Mouse (Mus musculus) layer of hippocampus, postnatal 14 days (tissue): ENCODE measurements around the gene Zfp64. TPM values are rescaled to one million over a fixed set of nuclear protein-coding genes. Genes with fewer than 3 reads are reported as not detected.

Source experiments
- DNase-seq, 2 experiments: peaks; one replicate each; pipeline ENCODE4 v3.0.0; 2021 to 2022; ENCODE audit warnings: low spot score in 2 of 2, mixed read lengths in 1 of 2
- total RNA-seq, 2 experiments: library from RNA; stranded (reverse); gene quantifications; 2 replicates each; pipeline ENCODE4 v1.2.3; 2021

Zfp64 gene
- total RNA-seq, 2 experiments from 2014 or later: 16.6 to 18.2 TPM

DNA sequence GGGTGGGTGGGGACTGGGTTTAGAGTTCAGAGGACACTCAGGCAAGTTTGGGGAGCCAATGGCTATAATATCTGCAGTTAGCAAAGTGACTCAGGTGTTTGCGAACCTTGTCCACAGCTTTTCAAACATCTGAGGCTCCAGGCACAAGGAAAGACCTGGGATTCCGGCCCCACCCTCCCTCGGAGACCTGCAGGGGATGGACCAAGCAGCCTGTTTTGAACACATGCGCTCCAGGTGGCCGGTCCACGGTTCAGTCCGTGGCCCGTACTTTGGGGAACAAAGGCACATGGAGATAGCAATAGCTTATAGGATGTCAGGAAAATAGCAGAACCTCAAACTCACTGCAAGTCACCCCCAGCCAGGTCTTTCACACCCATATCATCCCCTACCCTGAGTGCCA lies 1.0 kb downstream of the Zfp64 start:
- no peak for DNase-seq

DNA sequence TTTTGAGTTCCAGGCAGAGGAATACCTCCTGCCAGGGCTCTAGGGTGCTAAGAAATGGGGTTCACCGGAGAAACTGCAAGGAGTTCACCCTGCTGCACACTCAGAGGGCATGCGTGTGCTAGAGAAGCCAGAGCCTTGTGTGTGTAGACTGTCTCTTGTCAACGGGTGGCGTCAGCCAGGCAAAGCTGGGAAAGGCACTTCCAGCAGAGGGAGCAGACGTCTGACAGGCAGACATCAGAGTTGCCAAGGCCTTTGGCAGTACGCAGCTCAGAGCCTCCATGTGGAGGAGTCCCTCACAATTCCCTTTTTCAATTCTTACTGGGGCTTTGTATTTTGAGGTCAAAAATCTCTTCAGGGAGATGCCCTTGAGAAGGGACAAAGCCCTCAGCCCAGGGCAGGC lies 6.9 kb downstream of the Zfp64 start:
- peak in 1 of 2 experiments; percentile 49 for DNase-seq

DNA sequence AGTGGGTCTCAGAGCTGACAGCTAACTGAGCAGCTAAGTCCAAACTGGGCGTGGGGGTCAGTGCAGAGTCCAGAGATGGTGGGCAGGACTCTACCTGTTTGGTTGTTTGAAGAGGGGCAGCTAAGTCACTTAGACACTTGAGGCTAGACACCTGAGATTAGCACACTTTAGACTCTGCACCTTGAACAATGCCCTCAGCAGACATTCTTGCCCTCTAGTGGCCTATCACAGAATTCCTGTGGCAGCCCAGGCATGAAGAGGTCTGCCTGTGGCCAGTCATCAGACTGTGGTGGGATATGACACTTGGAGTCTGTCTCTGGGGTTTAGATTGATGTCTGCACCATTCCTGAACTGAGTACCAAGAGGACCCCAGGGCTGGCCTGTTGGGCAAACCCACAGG lies 7.7 kb downstream of the Zfp64 start:
- DNase-seq: no peak

DNA sequence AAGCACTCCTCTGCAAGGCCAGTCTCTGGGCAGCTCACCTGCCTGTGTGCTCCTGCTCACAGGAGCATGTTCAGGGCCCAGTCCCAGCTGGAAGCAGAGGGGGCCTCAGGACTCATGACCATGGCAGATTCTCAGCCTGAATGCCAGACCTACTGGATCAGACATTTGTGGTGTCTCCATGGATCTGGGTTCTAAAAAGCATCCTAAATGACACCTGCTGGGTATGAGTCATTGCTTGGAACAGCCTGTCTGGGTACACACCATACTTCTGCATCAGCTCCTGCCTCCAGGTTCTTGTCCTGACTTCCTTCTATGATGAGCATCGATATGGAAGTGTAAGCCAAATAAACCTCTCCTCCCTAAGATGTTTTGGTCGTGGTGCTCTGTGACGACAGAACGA lies 11.4 kb downstream of the Zfp64 start:
- no peak for DNase-seq

DNA sequence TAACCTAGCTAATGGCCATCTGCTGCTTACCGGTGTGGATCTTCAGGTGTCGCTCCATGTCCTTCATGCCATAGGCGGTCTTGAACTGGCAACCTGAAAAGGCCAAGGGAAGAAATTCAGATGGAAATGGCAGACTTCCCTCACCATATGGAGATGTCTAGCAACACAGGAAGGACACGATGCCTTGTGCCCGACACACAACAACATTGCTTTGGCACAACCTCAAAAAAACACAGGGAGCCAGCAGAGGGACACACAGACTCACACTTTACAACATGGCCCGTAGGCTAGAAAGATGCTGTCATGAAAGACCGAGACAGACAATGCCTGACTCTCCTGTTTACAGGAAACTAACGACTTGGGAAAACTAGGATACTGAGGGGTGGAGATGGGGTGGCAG lies 15.4 kb downstream of the Zfp64 start:
- DNase-seq: no peak

DNA sequence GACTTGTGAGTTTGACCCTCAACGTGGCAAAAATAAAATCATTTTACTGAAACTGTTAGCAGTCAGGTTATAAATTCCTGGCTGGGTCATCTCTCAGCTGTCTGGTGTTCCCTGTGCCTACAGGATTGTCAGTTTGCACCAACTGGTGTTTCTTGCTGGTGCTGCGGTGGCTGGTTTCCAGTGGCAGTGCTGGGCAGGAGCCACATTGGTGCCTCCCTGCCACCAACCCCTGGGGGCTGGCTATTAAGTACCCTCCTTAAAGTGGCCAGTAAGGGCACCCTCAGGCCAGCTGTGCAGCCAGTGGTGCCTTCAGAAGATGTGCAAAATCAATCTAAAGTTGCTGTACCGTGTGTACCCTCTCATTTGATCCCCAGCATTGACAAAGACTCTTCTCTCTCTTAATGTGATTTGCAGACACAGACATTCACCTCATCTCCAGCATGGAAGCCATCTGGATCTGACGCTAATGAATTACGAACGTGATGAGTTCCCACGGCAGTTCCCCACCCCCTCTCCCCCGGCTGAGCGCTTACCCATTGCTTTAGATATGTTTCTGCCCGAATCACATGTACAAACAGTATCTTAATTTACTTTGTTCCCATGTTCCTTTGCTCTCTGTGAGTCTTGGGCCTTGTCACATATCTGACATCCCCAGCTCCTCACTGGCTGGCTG lies 16.0 kb downstream of the Zfp64 start:
- DNase-seq: peak in 1 of 2 experiments; percentile 28

DNA sequence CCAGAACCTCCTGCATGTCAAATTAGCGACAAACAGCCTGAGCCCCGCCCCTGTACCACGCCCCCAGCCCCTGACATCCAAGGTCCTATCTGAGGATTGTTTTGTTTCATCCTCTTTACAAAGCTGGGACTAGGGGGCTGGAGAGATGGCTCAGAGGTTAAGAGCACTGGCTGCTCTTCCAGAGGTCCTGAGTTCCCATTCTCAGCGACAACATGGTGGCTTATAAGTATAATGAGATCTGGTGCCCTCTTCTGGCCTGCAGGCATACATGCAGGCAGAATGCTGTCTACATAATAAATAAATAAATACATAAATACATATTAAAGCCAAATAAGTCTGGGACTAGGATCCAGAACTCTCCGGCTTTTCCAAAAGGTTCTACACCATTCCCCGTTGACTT lies 18.5 kb downstream of the Zfp64 start:
- DNase-seq: no peak

DNA sequence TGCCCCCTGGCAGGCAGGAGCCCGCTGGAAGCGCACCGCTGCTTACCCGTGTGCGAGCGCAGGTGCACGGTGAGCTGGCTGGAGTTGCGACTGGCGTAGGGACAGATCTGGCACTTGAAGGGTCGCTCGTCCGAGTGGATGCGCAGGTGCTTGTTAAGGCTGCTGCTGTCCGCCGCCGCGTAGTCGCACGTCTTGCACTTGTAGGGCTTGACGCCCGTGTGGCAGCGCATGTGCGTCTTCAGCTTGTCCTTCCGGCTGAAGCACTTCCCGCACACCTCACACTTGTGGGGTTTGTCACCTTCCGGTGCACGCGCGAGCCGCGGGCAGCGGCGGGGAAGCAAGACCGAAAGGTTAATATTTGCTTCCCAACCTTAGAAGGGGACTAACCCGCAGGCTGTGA lies 20.2 kb downstream of the Zfp64 start:
- no peak for DNase-seq

DNA sequence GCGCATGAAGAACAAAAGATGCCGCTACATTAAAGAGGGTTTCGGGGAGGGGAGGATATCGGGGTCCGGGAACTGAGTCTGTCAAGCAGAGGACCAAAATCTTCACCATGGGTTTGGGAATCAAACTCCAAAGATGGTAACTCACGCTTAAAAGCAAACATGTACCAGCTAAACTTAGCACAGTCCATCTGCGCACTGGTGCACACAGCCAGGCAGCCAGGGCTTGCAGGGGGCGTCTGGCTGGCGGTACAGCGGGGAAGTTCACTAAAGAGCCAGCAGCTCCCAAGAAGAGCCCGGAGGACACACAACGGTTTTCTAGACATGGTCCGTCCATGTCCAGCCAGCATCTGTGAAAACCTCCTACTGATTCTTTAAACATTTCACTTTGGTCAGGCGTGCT lies 23.7 kb downstream of the Zfp64 start:
- no peak for DNase-seq

DNA sequence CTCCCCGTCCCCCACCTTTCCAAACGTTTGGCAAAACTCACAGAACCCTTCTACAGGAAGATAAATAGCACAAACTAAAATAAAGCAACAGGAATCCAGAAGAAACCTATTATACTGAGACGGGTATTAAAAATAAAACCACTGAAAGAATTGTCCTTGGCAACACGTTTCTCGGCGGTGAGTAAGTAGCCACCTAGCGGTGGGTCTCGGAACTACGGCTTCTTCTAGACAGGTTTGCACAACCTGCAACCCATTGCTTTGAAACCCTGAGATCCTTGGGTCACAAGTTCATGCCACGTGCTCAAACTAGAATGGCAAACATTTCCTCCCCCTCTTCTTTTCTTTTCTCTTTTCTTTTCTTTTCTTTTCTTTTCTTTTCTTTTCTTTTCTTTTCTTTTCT lies 25.7 kb downstream of the Zfp64 start:
- DNase-seq: peak; percentile 35 to 60

DNA sequence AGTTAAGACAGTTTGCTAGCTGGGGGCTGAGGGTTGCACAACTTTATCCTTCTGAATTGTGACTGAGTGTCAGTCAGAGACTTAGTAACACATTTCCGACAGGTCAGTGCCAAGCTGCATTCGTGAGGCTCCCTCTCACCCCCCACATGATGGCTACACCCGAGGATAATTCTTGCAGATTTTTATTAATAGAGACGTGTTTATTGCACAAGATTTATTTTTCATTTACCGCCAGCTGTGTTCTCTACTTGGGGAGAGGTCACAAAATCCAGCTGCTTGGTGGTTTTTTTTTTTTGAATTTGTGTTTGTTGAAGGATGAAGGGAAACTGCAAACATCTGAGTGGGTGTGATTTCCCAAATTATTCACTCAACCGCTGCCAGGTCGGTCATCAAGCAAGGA lies 28.0 kb downstream of the Zfp64 start:
- no peak for DNase-seq

DNA sequence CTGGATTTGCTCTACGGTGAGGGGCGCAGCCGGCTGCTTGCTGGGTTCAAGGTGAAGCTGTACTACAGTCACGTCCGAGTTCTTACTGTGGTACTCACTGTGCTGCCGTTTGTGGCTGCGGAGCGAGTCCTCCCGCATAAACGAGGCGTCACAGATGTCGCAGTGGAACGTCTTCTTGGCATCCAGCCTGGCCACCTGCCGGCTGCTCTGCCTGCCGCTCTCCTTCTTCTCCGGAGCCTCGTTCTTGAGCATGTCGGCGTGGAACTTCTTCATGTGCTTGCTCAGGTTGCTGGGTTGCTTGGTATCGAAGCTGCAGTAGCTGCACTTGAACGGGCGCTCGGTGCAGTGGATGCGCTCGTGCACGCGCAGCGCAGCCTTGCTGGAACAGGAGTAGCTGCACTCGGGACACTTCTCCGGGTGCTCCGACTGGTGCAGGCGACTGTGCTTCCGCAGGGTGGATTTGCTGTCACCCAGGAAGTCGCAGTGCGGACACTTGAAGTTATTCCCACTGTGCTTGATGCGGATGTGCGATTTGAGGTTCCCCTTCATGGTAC lies 29.1 kb downstream of the Zfp64 start:
- peak; percentile 48 to 60 for DNase-seq

DNA sequence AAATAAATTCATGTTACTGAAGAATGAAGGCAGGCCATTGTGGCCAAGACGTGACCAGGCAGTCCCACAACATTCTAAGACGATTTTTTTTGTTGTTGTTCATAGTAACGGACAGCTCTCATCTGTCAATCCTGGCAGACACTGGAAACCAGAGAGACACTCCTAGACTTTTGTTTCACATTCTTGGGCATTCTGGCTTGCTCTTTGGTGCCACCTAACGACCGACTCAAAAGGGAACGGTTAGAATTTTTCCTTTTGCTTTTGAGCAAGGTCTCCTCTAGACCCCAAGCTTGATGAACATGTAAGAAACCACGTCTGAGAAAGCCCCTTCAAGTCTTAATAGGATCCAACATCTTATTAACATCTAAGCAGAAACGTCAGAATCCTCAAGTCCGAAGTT lies 31.7 kb downstream of the Zfp64 start:
- DNase-seq: peak; percentile 42 to 70

DNA sequence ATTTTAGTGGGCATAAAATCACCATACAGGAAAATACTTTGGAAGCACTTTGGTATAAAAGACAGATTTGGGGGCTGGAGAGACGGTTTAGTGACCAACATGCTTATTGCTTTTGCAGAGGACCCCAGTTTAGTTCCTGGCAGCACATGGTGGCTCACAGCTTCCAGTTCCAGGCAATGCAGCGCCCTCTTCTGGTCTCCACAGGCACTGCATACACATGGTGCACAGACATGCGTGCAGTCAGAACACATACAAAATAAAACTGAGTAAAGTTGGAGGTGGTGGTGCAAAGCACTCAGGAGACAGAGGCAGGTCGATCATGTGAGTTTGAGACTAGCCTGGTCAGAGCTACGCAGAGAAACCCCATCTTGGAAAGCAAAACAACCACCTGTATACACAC lies 32.9 kb downstream of the Zfp64 start:
- no peak for DNase-seq

DNA sequence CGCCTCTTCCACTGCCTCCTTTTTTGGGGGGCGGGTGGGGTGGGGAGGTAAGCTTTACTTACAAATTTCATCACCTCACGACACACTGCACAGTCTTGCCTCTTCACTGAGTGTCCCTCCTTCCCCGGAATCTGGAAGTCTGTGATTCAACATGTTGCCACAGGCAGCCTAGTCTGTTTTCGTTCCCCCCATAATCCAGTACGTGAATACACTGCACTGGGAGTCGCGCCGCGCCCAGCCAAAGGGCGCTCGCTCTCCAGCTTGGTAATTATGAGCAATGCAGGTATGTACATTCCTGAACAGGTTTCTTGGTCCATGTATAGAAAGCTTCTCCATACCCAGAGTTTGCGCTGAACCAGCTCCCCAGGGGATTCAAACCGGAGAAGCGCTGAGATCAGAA lies 35.4 kb downstream of the Zfp64 start:
- DNase-seq: no peak

DNA sequence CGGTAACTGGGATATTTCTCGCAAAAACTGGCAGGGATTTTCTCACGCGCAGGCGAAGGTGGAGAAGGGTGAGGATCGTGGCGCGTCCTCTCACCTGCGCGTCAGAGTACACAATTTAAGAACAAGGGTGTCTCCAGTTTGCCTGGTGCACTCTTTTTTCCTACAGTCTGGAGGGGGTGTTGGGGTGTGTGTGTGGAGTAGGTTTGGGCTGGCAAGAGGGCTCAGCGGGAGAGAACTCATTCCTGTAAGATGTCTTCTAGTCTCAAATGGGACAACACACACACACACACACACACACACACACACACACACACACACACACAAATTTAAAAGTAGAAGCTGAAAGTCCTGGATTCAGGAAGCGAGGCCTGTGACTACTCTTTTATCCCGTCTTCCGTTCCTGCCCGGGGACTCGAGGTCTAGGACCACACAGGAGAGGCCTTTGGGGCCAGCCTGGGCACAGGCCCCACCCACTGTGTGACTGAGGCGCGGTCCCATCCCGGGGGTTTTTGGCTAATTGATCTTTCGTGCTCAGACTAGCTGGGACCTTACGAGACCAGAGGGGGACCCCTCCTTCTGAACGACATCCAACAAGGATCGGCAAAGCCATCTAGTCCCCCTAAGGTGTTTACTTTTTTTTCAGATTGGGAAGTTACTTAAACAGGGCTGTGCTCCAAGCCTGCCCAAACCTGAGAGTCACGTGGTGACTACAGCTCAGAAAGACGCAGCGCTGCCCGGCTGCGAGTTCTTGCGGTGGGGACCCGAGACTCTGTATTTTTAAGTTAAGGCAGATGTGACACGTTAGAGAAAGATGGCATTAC lies 42.3 kb downstream of the Zfp64 start:
- DNase-seq: no peak

DNA sequence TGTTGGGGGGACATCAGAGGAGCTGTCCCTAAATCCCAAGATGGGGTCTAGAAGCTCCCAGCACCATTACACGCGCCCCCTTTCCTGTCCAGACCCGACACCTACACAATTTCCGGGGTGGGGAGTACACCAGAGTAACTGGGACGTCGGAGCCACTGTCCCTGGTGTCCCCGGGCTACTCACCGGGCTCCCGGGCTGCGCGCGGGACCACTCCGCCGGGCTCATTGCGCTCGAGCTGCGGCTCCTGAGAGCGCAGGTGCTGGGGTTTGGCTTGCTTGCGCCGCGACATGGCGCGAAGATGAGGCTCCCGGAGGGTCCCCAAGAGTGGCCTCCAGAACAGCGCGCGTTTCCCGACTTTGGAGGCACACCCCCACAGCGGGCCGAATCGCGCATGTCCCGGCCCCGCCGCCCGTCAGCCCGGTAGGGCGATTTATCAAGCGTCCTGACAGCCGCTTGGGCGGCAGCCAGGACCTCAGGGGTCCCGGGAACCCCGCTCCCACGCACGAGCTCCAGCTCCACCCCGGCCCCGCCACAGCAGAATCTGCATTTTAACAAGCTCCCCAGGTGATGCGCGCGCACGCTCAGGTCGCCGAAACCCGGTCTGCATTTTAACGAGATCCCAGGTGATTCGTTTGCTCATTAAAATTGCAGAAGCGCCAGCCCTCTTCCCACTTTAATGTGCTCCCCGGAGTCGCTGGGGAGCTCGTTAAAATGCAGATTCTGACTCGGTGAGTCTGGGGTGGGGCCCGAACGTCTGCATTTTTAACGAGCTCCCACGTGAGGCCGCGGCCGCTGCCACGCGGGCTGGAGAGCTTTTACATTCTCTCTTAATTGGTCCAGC lies 43.1 kb downstream of the Zfp64 start:
- no peak for DNase-seq

DNA sequence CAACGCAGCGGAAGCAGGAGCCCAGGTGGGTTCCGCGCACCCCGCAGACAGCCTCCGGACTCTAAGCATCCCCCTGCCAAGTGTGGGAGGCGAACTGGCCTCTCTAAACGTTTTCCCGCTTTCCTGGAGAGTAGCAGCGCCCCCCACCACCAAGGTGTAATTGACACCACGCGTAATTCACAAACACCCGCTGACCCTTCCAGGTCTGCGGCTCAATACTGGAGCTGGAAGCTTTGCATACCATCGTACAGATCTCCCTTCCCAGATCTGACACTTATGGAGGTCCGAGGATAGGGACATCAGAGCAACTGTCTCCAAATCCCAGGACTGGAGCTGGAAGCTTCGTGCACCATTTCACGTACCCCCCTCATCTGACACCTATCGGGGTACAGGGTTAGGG lies 43.9 kb downstream of the Zfp64 start:
- DNase-seq: no peak

DNA sequence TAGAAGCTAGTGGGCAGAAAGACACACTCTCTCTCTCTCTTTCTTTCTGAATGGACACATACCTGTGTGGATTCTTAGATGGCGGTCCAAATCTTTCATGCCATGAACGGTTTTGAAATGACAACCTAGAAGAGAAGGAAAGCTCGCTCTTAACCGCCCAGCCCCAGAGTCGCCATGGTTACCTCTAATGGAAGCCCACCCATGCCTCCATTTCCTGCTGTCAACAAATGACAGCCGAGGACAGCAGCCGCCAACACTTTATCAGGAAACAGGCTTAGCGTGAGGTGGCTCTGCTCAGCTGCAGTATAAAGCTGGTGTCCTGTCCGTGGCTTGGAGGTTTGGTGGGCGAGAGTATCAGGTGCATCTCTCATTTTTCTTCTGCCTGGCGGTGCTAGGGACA lies 49.4 kb downstream of the Zfp64 start:
- DNase-seq: peak; percentile 17 to 43

DNA sequence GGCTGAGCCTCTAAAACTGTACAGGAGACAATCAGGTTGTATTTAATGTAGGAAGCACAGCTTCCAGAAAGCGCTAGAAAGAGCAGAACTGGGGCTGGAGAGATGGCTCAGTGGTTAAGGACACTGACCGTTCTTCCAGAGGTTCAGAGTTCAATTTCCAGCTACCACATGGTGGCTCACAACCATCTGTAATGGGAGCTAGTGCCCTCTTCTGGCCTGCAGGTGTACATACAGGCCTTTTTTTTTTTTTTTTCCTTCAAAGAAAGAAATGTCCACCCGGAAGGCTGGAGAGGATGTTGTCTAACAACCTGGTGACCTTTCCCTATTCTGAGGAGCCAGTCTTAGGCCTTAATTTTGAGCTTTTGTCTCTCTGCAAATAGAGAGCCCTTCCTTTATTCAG lies 50.5 kb downstream of the Zfp64 start:
- DNase-seq: no peak

DNA sequence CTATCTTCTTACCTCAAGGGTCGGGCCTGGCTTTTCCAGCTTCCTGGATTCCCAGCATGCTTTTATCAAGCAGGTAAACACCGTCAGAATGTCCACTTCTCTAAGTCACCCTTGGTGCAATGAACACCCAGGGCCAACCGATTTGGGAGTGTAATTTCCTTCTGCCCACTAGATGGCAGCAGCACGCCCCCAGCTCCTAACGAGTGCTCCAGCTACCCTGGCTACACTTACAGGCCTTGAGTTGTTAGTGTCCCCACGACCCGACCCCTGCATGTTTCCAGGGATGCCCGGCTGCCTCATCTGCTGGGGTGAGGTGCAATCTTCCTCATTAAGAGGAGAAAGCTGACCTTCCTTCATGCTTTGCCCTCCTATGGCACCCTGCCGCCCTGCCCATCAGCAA lies 51.2 kb downstream of the Zfp64 start:
- peak; percentile 39 to 45 for DNase-seq

DNA sequence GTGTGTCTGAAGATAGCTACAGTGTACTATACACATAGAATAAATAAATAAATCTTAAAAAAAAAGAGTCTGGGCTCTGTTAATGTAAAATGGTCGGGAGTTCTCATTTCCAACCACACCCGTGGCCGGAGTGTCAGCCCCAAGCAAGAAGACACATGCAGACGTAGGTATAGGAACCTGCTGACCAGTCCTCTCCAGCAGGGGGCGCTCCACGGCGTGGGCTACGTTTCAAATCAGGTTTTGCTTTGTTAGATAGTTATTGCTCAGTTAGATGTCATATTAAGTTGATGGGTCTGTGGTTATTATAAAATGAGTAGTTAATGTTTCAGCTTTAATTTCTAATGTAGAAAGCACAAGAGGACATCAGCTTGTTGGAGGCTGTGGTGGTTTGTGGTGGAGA lies 52.8 kb downstream of the Zfp64 start:
- no peak for DNase-seq
